Mouse (Mus musculus): ENCODE data around the gene Taok1. TPM values are rescaled to one million over a fixed set of nuclear protein-coding genes. Genes with fewer than 3 reads are reported as not detected.
A peak's percentile ranks its signal among the peaks of the same experiment; 100 is the strongest.

Taok1 gene
- polyA plus RNA-seq, 1 experiment from 2014 or later, result 13.4 TPM

GRCm38 (mm10) chr11:77504377-77504776 lies 103.2 kb downstream of the Taok1 start:
- Histone ChIP-seq H3K9me3 (no peaks in the 10 kb centered on the region), H3K36me3 (peaks cover 58% of the 10 kb centered on the region), H3K4me2 (no peak overlapping the region), H3K4me3 (replicated peaks) (no peak overlapping the region), H3K4me1 (peaks cover 23% of the 10 kb centered on the region), H3K27ac (no peak overlapping the region), H3K9ac (no peak overlapping the region), H3K27me3 (replicated peaks) (no peaks in the 10 kb centered on the region)
- WGBS, result 92% methylated on average over 19 of the region's 19 CpGs
- ATAC-seq (ENCODE audit: insufficient read depth, low FRiP score, low read depth), result no peak

GRCm38 (mm10) chr11:77503511-77503910 lies 104.1 kb downstream of the Taok1 start:
- Histone ChIP-seq H3K27me3 (replicated peaks) (no peaks in the 10 kb centered on the region), H3K4me3 (replicated peaks) (no peak overlapping the region), H3K4me2 (no peak overlapping the region), H3K9ac (no peak overlapping the region), H3K9me3 (no peaks in the 10 kb centered on the region), H3K36me3 (peaks cover 58% of the 10 kb centered on the region), H3K4me1 (peaks cover 22% of the 10 kb centered on the region), H3K27ac (no peak overlapping the region)
- WGBS, result 67% methylated on average over 3 of the region's 3 CpGs
- ATAC-seq (ENCODE audit: insufficient read depth, low FRiP score, low read depth), result no peak

GRCm38 (mm10) chr11:77502481-77502880 lies 105.1 kb downstream of the Taok1 start:
- no peaks in the 10 kb centered on the region for H3K9me3 ChIP-seq
- no peaks in the 10 kb centered on the region for H3K27me3 ChIP-seq (replicated peaks)
- H3K36me3 ChIP-seq, result peaks cover 57% of the 10 kb centered on the region
- 84% methylated on average over 6 of the region's 6 CpGs for WGBS
- no peak overlapping the region for H3K4me3 ChIP-seq (replicated peaks)
- H3K4me1 ChIP-seq, result peaks cover 25% of the 10 kb centered on the region
- H3K4me2 ChIP-seq, result no peak overlapping the region
- ATAC-seq (ENCODE audit: insufficient read depth, low FRiP score, low read depth), result no peak
- H3K27ac ChIP-seq, result 0 out of 2 replicates have a peak overlapping the region, but pooled peaks have one; percentile 16
- H3K9ac ChIP-seq, result no peak overlapping the region

- peaks cover 29% of the 10 kb centered on the region for H3K4me1 ChIP-seq
- H3K27me3 ChIP-seq (replicated peaks), result no peaks in the 10 kb centered on the region
- no peak overlapping the region for H3K9ac ChIP-seq
- no peak for ATAC-seq (ENCODE audit: insufficient read depth, low FRiP score, low read depth)
- 90% methylated on average over 4 of the region's 4 CpGs for WGBS
- H3K9me3 ChIP-seq, result no peaks in the 10 kb centered on the region
- H3K36me3 ChIP-seq, result peaks cover 53% of the 10 kb centered on the region
- no peak overlapping the region for H3K4me2 ChIP-seq
- H3K4me3 ChIP-seq (replicated peaks), result no peak overlapping the region
- H3K27ac ChIP-seq, result no peak overlapping the region
Observed at GRCm38 (mm10) chr11:77501971-77502370, 105.6 kb downstream of the Taok1 start.

- H3K4me3 ChIP-seq (replicated peaks), result no peak overlapping the region
- no peaks in the 10 kb centered on the region for H3K9me3 ChIP-seq
- H3K36me3 ChIP-seq, result peaks cover 47% of the 10 kb centered on the region
- no peak overlapping the region for H3K4me2 ChIP-seq
- peaks cover 32% of the 10 kb centered on the region for H3K4me1 ChIP-seq
- no peak for ATAC-seq (ENCODE audit: insufficient read depth, low FRiP score, low read depth)
- no peaks in the 10 kb centered on the region for H3K27me3 ChIP-seq (replicated peaks)
- no peak overlapping the region for H3K27ac ChIP-seq
- H3K9ac ChIP-seq, result no peak overlapping the region
- 18% methylated on average over 5 of the region's 5 CpGs for WGBS
Observed at GRCm38 (mm10) chr11:77501392-77501791, 106.2 kb downstream of the Taok1 start.

- Histone ChIP-seq H3K36me3 (peaks cover 40% of the 10 kb centered on the region), H3K27ac (no peak overlapping the region), H3K9me3 (no peaks in the 10 kb centered on the region), H3K4me1 (peaks cover 36% of the 10 kb centered on the region), H3K27me3 (replicated peaks) (no peaks in the 10 kb centered on the region), H3K4me3 (replicated peaks) (no peak overlapping the region), H3K9ac (no peak overlapping the region), H3K4me2 (no peak overlapping the region)
- 77% methylated on average over 17 of the region's 17 CpGs for WGBS
- no peak for ATAC-seq (ENCODE audit: insufficient read depth, low FRiP score, low read depth)
Observed at GRCm38 (mm10) chr11:77500361-77501325, 107.0 kb downstream of the Taok1 start.

- Histone ChIP-seq H3K9ac (no peak overlapping the region), H3K27me3 (replicated peaks) (no peaks in the 10 kb centered on the region), H3K9me3 (no peaks in the 10 kb centered on the region), H3K4me2 (no peak overlapping the region), H3K27ac (no peak overlapping the region), H3K36me3 (peaks cover 28% of the 10 kb centered on the region), H3K4me3 (replicated peaks) (no peak overlapping the region), H3K4me1 (peaks cover 49% of the 10 kb centered on the region)
- WGBS, result 85% methylated on average over 7 of the region's 7 CpGs
- no peak for ATAC-seq (ENCODE audit: insufficient read depth, low FRiP score, low read depth)
Observed at GRCm38 (mm10) chr11:77499354-77499753, 108.3 kb downstream of the Taok1 start.

GRCm38 (mm10) chr11:77498261-77499139 lies 109.1 kb downstream of the Taok1 start:
- no peak overlapping the region for H3K9ac ChIP-seq
- ATAC-seq (ENCODE audit: insufficient read depth, low FRiP score, low read depth), result no peak
- WGBS, result 78% methylated on average over 12 of the region's 12 CpGs

GRCm38 (mm10) chr11:77497851-77498250 lies 109.8 kb downstream of the Taok1 start:
- H3K4me3 ChIP-seq (replicated peaks), result no peak overlapping the region
- no peak overlapping the region for H3K4me2 ChIP-seq
- no peaks in the 10 kb centered on the region for H3K27me3 ChIP-seq (replicated peaks)
- H3K9me3 ChIP-seq, result no peaks in the 10 kb centered on the region
- peak overlapping the region; percentile 7; the same call in 1 of the 2 replicates for H3K27ac ChIP-seq
- ATAC-seq (ENCODE audit: insufficient read depth, low FRiP score, low read depth), result no peak
- H3K9ac ChIP-seq, result no peak overlapping the region
- peaks cover 46% of the 10 kb centered on the region for H3K4me1 ChIP-seq
- WGBS, result 63% methylated on average over 4 of the region's 4 CpGs
- H3K36me3 ChIP-seq, result peaks cover 13% of the 10 kb centered on the region

More at GRCm38 (mm10) chr11:77498261-77499139, 109.1 kb downstream of the Taok1 start:
- Histone ChIP-seq H3K27me3 (replicated peaks) (no peaks in the 10 kb centered on the region), H3K36me3 (peaks cover 20% of the 10 kb centered on the region), H3K27ac (no peak overlapping the region), H3K4me1 (peaks cover 52% of the 10 kb centered on the region), H3K9me3 (no peaks in the 10 kb centered on the region), H3K4me3 (replicated peaks) (no peak overlapping the region), H3K4me2 (no peak overlapping the region)

GRCm38 (mm10) chr11:77497341-77497756 lies 110.3 kb downstream of the Taok1 start:
- Histone ChIP-seq H3K9ac (no peak overlapping the region), H3K4me3 (replicated peaks) (no peak overlapping the region), H3K4me2 (no peak overlapping the region), H3K27ac (peak overlapping the region; percentile 26), H3K27me3 (replicated peaks) (no peaks in the 10 kb centered on the region), H3K4me1 (peaks cover 49% of the 10 kb centered on the region), H3K36me3 (peaks cover 8% of the 10 kb centered on the region), H3K9me3 (no peaks in the 10 kb centered on the region)
- ATAC-seq (ENCODE audit: insufficient read depth, low FRiP score, low read depth), result no peak
- WGBS, result 34% methylated on average over 6 of the region's 6 CpGs

GRCm38 (mm10) chr11:77495507-77495906 lies 112.1 kb downstream of the Taok1 start:
- Histone ChIP-seq H3K9ac (no peak overlapping the region), H3K4me1 (peaks cover 64% of the 10 kb centered on the region), H3K27ac (peak overlapping the region; percentile 41; the same call in 1 of the 2 replicates), H3K36me3 (peaks cover 6% of the 10 kb centered on the region; the same call in 1 of the 2 replicates), H3K9me3 (no peaks in the 10 kb centered on the region), H3K4me2 (peak overlapping the region; percentile 88; the same call in 1 of the 2 replicates), H3K27me3 (replicated peaks) (no peaks in the 10 kb centered on the region), H3K4me3 (replicated peaks) (0 out of 2 replicates have a peak overlapping the region, but pooled peaks have one; percentile 1)
- ATAC-seq (ENCODE audit: insufficient read depth, low FRiP score, low read depth), result no peak

Data from stomach, embryonic 15.5 days (tissue).